Mouse (Mus musculus): ENCODE measurements around the gene 9930022D16Rik.

The 9930022D16Rik gene

GRCm38 (mm10) chr11:109413617-109414016 lies at the start of gene 9930022D16Rik:
9930022D16Rik (plus strand) TSS chr11:109413917.
- DNase-seq (ENCODE audit: inconsistent ontology term): no peak

GRCm38 (mm10) chr11:109364337-109364736 lies 49.4 kb upstream of the 9930022D16Rik start:
- no peak for DNase-seq (ENCODE audit: inconsistent ontology term)

DNA sequence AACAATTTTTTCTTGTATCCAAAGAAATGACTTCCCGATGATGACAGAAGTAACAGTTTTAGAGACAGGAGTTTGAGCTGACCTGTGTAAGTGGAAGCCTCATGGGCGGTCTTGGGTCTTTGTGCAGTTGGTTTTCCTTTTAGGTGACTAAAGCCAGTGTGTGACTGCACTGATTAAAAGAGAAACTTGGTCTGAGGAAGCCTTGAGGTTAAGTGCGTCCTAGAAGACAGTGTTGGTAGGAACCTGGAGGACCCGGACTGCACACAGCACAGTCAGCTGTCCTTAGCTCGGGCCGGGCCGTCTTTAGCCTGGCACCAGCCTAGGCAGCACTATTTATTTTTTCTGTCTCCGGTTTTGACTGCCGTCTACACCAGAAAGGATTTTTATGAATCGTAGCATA lies 48.8 kb upstream of the 9930022D16Rik start:
- no peak for DNase-seq (ENCODE audit: inconsistent ontology term)

DNA sequence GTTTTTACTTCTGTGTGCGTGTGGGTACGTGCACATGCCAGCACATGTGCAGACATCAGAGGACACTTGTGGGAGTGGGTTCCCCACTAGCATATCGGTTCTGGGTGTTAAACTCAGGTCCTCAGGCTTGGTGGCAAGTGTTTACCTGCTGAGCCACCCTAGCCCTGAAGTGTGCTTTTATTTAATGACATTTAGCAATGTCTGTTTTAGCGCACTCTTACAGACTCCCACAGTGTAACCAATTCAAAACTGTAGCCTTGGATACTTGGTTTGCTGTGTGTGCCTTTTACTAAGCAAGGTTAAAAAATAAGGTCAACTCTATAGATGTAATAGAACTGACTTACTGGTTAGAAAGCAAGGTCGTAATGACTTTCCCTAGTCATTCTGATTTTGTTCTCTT lies 47.9 kb upstream of the 9930022D16Rik start:
- no peak for DNase-seq (ENCODE audit: inconsistent ontology term)

DNA sequence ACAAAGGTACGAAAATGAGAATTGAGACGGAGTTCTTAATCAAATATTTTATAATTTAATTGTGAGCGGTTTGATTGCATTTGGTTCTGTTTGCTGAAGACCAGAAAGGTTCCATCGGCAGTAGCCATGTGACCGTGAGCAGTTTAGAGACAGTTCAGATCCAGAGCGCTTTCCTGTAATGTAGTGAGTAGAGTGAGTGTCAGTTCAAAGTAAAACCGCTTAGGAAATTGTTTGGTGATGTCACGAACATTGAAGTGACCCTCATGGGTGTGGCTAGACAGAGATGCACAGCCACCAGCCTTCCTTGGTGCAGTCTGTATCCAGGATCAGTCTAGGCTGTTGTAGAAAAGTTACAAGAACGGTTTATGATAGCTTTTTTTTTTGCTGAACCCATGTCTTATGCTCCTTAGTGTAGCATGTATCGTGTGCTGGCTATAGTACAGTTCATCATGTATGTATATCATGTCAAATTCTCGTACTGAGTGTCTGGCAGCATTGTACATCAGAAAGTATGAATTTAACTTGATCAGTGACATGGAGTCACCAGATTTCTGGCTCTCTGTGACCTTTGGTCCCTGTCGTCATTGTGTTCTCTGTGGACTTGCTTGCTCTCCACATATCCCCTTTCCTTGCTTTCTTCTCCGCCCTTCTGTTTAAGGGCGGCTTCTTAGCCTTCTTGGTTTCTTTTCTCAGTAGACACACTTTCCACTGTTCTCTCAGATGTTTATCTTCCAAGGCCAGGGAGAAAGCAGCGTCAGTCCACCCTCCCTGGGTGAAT lies 46.7 kb upstream of the 9930022D16Rik start:
- DNase-seq (ENCODE audit: inconsistent ontology term): no peak

DNA sequence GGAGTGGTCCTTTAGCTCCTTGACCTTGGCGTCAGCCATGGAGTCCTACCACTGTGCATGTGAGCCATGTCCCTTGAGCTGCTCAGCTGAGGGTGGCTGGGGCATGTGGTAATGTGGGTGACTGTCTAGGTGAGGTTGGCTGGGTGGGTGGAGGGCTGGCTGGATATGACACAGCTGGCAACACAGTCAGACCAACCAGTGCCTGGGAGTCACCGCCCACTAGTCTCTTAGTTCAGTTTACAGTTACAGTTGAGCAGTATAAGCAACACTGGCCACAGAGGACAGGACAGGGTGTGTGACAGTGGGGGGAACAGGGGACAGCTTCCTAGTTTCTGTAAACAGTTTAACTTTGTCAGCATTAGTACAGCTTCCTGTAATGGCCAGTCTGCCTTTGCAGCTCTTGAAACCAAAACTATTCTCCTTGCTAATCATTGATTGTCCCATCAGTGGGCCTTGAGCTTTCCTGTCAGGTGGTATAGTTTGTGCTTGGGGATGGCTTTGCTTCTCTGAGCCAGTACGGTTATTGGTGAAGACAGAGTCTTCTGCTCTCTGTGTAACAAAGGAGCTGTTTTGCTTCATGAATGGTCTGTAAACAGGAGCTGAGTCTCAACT lies 44.6 kb upstream of the 9930022D16Rik start:
- DNase-seq (ENCODE audit: inconsistent ontology term): no peak

GRCm38 (mm10) chr11:109375412-109375811 lies 38.3 kb upstream of the 9930022D16Rik start:
- no peak for DNase-seq (ENCODE audit: inconsistent ontology term)

GRCm38 (mm10) chr11:109376484-109377143 lies 37.1 kb upstream of the 9930022D16Rik start:
- DNase-seq (ENCODE audit: inconsistent ontology term): peak; percentile 29

DNA sequence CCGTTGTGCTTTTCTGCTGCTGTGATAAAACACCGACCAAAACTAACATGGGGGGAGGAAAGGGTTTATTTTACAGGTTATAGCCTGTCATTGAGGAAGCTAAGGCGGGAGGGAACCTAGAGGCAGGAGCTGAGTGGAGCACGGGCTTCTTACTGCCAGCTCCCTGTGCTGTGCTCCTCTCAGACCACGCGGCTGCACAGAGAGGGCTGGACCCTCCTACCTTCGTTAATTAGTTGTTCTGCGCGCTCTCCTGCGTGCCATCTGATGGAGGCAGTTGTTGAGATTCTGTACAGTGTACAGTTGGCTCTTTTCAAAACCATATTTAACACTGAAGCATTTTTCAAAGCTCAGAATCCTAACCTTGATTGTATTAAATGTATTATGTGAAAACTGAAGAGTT lies 36.2 kb upstream of the 9930022D16Rik start:
- no peak for DNase-seq (ENCODE audit: inconsistent ontology term)

DNA sequence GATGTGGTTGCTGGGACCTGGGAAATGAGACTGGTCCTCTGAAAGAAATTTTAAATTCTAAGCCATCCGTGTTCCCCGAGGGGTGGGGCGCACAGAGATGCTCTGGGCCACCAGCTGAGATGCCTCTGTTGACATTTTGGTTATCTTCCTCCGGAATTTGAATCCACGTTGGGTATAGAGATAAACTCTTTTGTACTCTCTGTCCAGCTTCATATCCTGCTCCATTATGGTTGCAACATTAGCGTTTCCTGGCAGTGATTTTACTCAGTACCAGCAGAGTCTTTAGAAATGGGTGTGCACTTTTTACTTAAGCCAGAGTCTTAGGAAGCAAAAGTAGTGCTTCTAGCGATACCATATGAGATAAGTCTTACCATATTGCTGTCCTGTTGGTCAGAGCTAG lies 35.7 kb upstream of the 9930022D16Rik start:
- no peak for DNase-seq (ENCODE audit: inconsistent ontology term)

- no peak for DNase-seq (ENCODE audit: inconsistent ontology term)
Observed at GRCm38 (mm10) chr11:109380662-109381061, 33.1 kb upstream of the 9930022D16Rik start.

DNA sequence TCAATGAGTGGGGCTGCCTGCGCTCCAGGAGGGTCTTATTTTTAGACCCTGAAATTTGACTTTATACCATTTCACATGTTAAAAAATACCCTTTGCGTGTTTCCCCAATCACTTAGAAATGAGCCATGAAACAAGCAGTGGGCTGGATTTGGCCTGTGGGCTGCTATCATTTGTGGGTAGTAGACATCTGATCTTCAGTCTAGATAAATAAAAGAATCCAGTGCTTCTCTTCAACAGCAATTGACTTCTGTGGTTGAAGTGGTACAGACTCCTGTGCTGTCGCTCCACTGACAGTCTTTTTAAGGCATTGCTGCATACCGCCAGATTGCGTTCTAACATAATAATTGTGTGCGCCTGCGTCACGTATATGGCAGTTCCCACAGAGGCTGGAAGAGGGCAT lies 28.4 kb upstream of the 9930022D16Rik start:
- DNase-seq (ENCODE audit: inconsistent ontology term): no peak

GRCm38 (mm10) chr11:109389046-109389445 lies 24.7 kb upstream of the 9930022D16Rik start:
- DNase-seq (ENCODE audit: inconsistent ontology term): no peak

DNA sequence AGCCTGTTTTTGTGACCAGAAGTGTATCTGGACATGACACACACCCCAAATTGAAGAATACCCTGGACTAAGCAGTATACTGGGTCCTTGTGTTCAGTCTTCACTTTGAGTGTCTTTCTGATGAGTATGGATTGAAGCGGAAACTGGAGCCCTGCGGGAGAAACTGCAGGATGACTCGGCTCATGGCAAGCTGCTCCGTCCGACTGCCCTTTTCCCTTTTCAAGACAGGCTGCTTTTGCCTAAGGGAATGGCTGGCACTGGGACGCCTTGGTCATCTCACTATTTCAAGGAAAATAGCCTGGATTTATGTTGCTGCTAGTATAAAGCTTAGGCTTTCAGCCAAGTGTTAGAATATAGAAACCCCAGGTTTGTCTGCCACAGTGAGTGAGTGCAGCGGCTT lies 22.5 kb upstream of the 9930022D16Rik start:
- peak; percentile 33 for DNase-seq (ENCODE audit: inconsistent ontology term)

DNA sequence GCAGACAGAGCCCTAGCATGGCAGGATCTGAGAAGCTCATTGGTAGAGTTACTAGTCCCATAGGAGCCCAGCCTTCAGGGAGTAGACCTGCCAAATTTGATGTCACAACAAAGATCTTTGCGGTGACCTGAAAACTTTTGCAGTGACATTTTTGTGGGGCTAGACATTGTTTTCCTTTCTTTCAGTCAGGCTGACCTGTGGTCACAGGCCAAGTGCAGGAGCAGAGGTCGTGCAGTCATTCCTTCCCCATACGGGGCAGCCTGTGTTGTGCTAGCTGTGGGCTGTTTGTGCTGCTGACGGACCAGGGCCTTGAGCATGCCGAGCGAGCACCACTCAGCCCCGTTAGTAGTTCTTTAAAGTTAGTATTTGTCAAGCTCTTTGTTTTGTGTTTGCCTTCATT lies 22.0 kb upstream of the 9930022D16Rik start:
- peak; percentile 19 for DNase-seq (ENCODE audit: inconsistent ontology term)

DNA sequence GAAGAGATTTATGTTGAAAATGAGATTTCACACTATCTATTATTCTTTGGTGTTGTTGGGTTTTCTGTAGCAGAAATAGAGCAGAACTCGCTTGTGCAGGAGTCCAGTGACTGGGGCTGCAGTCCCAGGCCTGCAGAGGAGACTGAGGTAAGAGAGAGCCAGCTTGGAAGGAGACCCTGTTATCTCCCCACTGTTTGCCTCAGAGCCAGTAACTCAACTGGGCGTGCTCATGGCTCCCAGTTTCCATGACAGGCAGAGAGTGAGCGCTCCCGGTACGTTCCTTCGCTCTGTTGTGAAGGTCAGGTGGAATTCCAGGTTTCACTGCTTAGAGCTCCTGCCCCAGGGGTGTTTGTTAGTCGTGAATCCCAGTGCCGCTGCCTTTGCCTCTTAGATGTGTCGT lies 21.1 kb upstream of the 9930022D16Rik start:
- DNase-seq (ENCODE audit: inconsistent ontology term): no peak

- no peak for DNase-seq (ENCODE audit: inconsistent ontology term)
Observed at GRCm38 (mm10) chr11:109394758-109395157, 19.0 kb upstream of the 9930022D16Rik start.

DNA sequence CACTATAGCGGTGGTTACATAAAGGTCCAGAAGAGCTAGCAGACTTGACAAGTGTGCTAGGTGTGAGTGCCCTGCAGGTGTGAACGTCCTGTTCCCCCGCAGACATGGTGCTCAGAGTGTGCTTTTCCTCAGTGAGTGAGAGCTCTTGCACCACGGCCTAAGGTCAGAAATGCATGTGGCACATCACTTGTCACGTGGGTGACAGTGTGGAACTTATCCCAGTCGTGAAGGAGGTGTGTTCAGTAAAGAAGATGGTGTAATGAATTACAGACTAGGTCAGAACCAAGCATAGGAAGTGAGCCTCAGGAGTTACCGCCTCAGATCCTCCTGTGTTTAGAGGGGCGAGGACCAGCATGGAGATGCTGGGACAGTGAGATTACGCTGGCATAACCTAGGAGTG lies 18.4 kb upstream of the 9930022D16Rik start:
- no peak for DNase-seq (ENCODE audit: inconsistent ontology term)

GRCm38 (mm10) chr11:109406431-109406830 lies 7.3 kb upstream of the 9930022D16Rik start:
- no peak for DNase-seq (ENCODE audit: inconsistent ontology term)

GRCm38 (mm10) chr11:109410197-109410980 lies 3.3 kb upstream of the 9930022D16Rik start:
- DNase-seq (ENCODE audit: inconsistent ontology term): no peak

GRCm38 (mm10) chr11:109414802-109415201 lies 1.1 kb downstream of the 9930022D16Rik start:
- no peak for DNase-seq (ENCODE audit: inconsistent ontology term)

Data from Muller cell, postnatal 12 days (primary cell).